Mouse (Mus musculus): ENCODE data around the gene 1810010H24Rik. TPM values are rescaled to one million over a fixed set of nuclear protein-coding genes. Genes with fewer than 3 reads are reported as not detected.

The 1810010H24Rik gene
- polyA plus RNA-seq, 1 experiment = 2.7 TPM

- Histone ChIP-seq H3K4me1 (ENCODE audit: control insufficient read depth, insufficient read depth, insufficient read length, low read length) (no peaks in the 10 kb centered on the region), H3K4me3 (ENCODE audit: low read depth, low read length) (no peak overlapping the region), H3K27me3 (ENCODE audit: control insufficient read depth, insufficient read depth, low read length) (no peaks in the 10 kb centered on the region), H3K27ac (ENCODE audit: insufficient read depth, low read depth, low read length) (no peak overlapping the region), H3K36me3 (ENCODE audit: control insufficient read depth, insufficient read depth, low read length) (peaks cover 68% of the 10 kb centered on the region)
- WGBS = 94% methylated on average over 1 of the region's 1 CpGs
- TF ChIP-seq CTCF (IDR thresholded peaks at IDR 0.05; ENCODE audit: extremely low read depth, insufficient read length, insufficient replicate concordance, low read depth, low read length) (no peak), POLR2A (IDR thresholded peaks at IDR 0.05; ENCODE audit: low read depth, low read length) (no peak)
These were observed 39.1 kb downstream of the 1810010H24Rik start for GRCm38 (mm10) chr11:107064590-107064989.

- no peak overlapping the region for H3K4me3 ChIP-seq (ENCODE audit: low read depth, low read length)
- no peak overlapping the region for H3K27ac ChIP-seq (ENCODE audit: insufficient read depth, low read depth, low read length)
- no peak for TF ChIP-seq POLR2A (IDR thresholded peaks at IDR 0.05; ENCODE audit: low read depth, low read length)
- no peak for TF ChIP-seq CTCF (IDR thresholded peaks at IDR 0.05; ENCODE audit: extremely low read depth, insufficient read length, insufficient replicate concordance, low read depth, low read length)
- H3K36me3 ChIP-seq (ENCODE audit: control insufficient read depth, insufficient read depth, low read length) = peaks cover 67% of the 10 kb centered on the region
- WGBS = 85% methylated on average over 11 of the region's 11 CpGs
- no peaks in the 10 kb centered on the region for H3K4me1 ChIP-seq (ENCODE audit: control insufficient read depth, insufficient read depth, insufficient read length, low read length)
- H3K27me3 ChIP-seq (ENCODE audit: control insufficient read depth, insufficient read depth, low read length) = no peaks in the 10 kb centered on the region
These were observed 39.8 kb downstream of the 1810010H24Rik start for GRCm38 (mm10) chr11:107065216-107065785.

Other genes starting within 250 kb of the 1810010H24Rik start
- gene Polg2, start 246.1 kb upstream of the 1810010H24Rik start, polyA plus RNA-seq (2012; rRNA removed) = 4.4 and 11.0 TPM in 2 replicates
- gene Ddx5, start 236.5 kb upstream of the 1810010H24Rik start, polyA plus RNA-seq (2012; rRNA removed) = 247 and 493 TPM in 2 replicates
- gene Cep95, start 236.4 kb upstream of the 1810010H24Rik start, polyA plus RNA-seq (2012; rRNA removed) = 0.37 and 0.95 TPM in 2 replicates
- gene Smurf2, start 105.0 kb upstream of the 1810010H24Rik start, polyA plus RNA-seq (2012; rRNA removed) = 3.0 and 5.9 TPM in 2 replicates
- gene Kpna2, start 26.1 kb upstream of the 1810010H24Rik start, polyA plus RNA-seq (2012; rRNA removed) = 11.9 and 15.2 TPM in 2 replicates
- gene Bptf, start 106.4 kb downstream of the 1810010H24Rik start, polyA plus RNA-seq (2012; rRNA removed) = 5.6 and 15.2 TPM in 2 replicates
- 1.2 and 1.7 TPM in 2 replicates for gene Nol11, start 163.7 kb downstream of the 1810010H24Rik start, polyA plus RNA-seq (2012; rRNA removed)

Measured in small intestine, adult 2 months (tissue).